Mouse (Mus musculus) G1E (cell line): Measurements from ENCODE around the gene Bub1b.

Source experiments
- CTCF ChIP-seq: IDR thresholded peaks from 2 replicates; pipeline ENCODE4 v1.5.1; 2012; ENCODE audit warnings: low read depth, low read length, inconsistent platforms, mixed read lengths
- GATA1 ChIP-seq: IDR thresholded peaks from 2 replicates; pipeline ENCODE4 v1.6.1; 2012; ENCODE audit warnings: borderline replicate concordance, low read length, inconsistent platforms, mixed read lengths
- TAL1 ChIP-seq: conservative IDR thresholded peaks from 2 replicates; pipeline ENCODE4 v1.6.1; 2012; ENCODE audit warnings: low read depth, low read length, inconsistent platforms, mixed read lengths

DNA sequence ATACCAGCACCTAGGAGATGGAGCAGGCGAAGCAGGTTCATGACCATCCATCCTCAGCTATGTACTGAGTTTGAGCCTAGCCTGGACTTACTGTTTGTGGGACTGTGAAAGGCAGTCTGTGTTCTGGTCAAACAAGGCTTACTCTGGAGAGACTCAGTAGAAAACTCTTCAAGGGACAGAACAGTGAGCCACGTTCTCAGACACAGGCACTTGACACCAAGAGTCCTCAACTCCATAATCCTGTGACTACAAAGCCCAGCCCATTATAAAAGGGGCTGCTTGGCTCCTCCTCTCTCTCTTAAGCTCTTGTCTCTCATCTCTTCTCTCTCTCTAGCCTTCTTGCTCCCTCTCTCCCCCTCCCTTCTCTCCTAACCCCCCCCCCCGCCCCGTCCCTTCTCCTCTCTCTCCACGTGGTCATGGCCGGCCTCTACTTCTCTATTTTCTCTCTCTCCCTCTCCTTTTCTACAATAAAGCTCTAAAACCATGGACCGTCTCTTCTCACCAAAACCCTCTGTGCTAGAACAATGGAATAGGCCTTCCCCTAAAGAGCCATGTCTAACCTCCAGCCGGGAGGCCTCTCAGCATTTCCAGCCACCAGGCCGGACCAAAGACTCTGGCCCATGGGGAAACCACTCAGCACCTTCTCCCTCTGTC, 25.7 kb upstream of the Bub1b start:
- TF ChIP-seq CTCF (no peak), TAL1 (no peak), GATA1 (no peak)
